Mouse (Mus musculus) heart, postnatal 0 days (tissue): ENCODE data around the gene Creb3. TPM values are rescaled to one million over a fixed set of nuclear protein-coding genes. Genes with fewer than 3 reads are reported as not detected.

ENCODE experiments used
- ATAC-seq: fragments of 200-750 bp; cut with Nextera tagmentation; 2 replicates; pipeline ENCODE4 v1.8.0; 2017; ENCODE audit warnings: low read depth, moderate number of reproducible peaks, moderate library complexity; ENCODE audit not compliant: insufficient read depth
- DNase-seq: peaks from one replicate; pipeline ENCODE4 v3.0.0-alpha.2; 2016; ENCODE audit warnings: low spot score
- H3K27ac ChIP-seq: fragments of 300-500 bp; sonication (generic); 2 replicates; pipeline ENCODE4 v1.5.1; 2014; ENCODE audit warnings: low read depth, mild to moderate bottlenecking
- H3K27me3 ChIP-seq: fragments of 300-500 bp; sonication (generic); 2 replicates; pipeline ENCODE4 v1.6.1; 2014; ENCODE audit warnings: low read length, mixed read lengths; ENCODE audit not compliant: control insufficient read depth, insufficient read depth
- H3K36me3 ChIP-seq: fragments of 300-500 bp; sonication (generic); replicated peaks from 2 replicates; pipeline ENCODE4 v1.6.1; 2014; ENCODE audit warnings: low read length, mixed read lengths; ENCODE audit not compliant: control insufficient read depth, insufficient read depth
- H3K4me1 ChIP-seq: fragments of 300-500 bp; sonication (generic); 2 replicates; pipeline ENCODE4 v1.6.1; 2014; ENCODE audit warnings: antibody characterized with exemption; ENCODE audit not compliant: control insufficient read depth, insufficient read depth
- H3K4me2 ChIP-seq: fragments of 300-500 bp; sonication (generic); 2 replicates; pipeline ENCODE4 v1.6.1; 2014; ENCODE audit warnings: low read depth, mild to moderate bottlenecking, low read length, moderate library complexity
- H3K4me3 ChIP-seq: fragments of 300-500 bp; sonication (generic); 2 replicates; pipeline ENCODE4 v1.5.1; 2014; ENCODE audit warnings: low read depth, low read length
- H3K9ac ChIP-seq: fragments of 300-500 bp; sonication (generic); replicated peaks from 2 replicates; pipeline ENCODE4 v1.6.1; 2014; ENCODE audit warnings: low read depth, low read length, mixed read lengths
- H3K9me3 ChIP-seq: fragments of 300-500 bp; sonication (generic); replicated peaks from 2 replicates; pipeline ENCODE4 v1.6.1; 2016; ENCODE audit warnings: low read length; ENCODE audit not compliant: control insufficient read depth
- CTCF ChIP-seq: IDR thresholded peaks from 2 replicates; pipeline ENCODE4 v1.5.1; 2016; ENCODE audit warnings: antibody characterized with exemption, control low read depth, low read depth
- EP300 ChIP-seq: IDR thresholded peaks from 2 replicates; pipeline ENCODE4 v1.6.1; 2016; ENCODE audit warnings: antibody characterized with exemption, low read depth
- WGBS: fragments of 180-500 bp; shearing (Covaris S2); extraction: QIAGEN DNeasy Blood & Tissue Kit; methylation state at CpG from one replicate; pipeline ENCODE4 v1.1.7; 2014; 5-methylcytosine and 5-hydroxymethylcytosine counted together
- polyA plus RNA-seq: library from polyadenylated mRNA; unstranded; fragments of >200 nt; fragmentation: Nextera tagmentation; extraction: Ambion mirVana; gene quantifications from 2 replicates; pipeline ENCODE4 v1.2.1, GENCODE M21; 2015
- total RNA-seq: library from RNA; depleted of rRNA; stranded (reverse); fragments of >200 nt; gene quantifications from 2 replicates; pipeline ENCODE4 v1.2.3, GENCODE M21; 2014; ENCODE audit warnings: low replicate concordance

Creb3 gene
- total and polyA plus RNA-seq, 2 experiments from 2014 or later: 46.3 to 49.1 TPM

- peaks cover 43% of the 10 kb centered on the region for H3K4me1 ChIP-seq
- peak; percentile 36 for DNase-seq
- H3K27me3 ChIP-seq: no peaks in the 10 kb centered on the region
- under 1% methylated on average over 22 of the region's 22 CpGs for WGBS
- peak overlapping the region; percentile 87 for H3K4me3 ChIP-seq
- H3K36me3 ChIP-seq: peaks cover 38% of the 10 kb centered on the region
- peak; percentile 0; the same call in 1 of the 2 replicates for ATAC-seq
- H3K9ac ChIP-seq: peak overlapping the region; percentile 93
- peak overlapping the region; percentile 99 for H3K27ac ChIP-seq
- peak overlapping the region; percentile 81 for H3K4me2 ChIP-seq
- TF ChIP-seq CTCF (no peak), EP300 (no peak)
- no peaks in the 10 kb centered on the region for H3K9me3 ChIP-seq
These were observed 853 bp downstream of the Creb3 start for GRCm38 (mm10) chr4:43562769-43563600.

- TF ChIP-seq CTCF (no peak), EP300 (no peak)
- no peaks in the 10 kb centered on the region for H3K27me3 ChIP-seq
- H3K9ac ChIP-seq: peak overlapping the region; percentile 93; the same call in 1 of the 2 replicates
- H3K4me2 ChIP-seq: peak overlapping the region; percentile 81
- no peaks in the 10 kb centered on the region for H3K9me3 ChIP-seq
- peaks cover 37% of the 10 kb centered on the region for H3K4me1 ChIP-seq
- H3K4me3 ChIP-seq: peak overlapping the region; percentile 87
- no peak overlapping the region for H3K27ac ChIP-seq
- no peak for ATAC-seq
- H3K36me3 ChIP-seq: peaks cover 43% of the 10 kb centered on the region
- DNase-seq: no peak
- 28% methylated on average over 4 of the region's 4 CpGs for WGBS
These were observed 1.4 kb downstream of the Creb3 start for GRCm38 (mm10) chr4:43563601-43563875.

GRCm38 (mm10) chr4:43564231-43564630 lies 2.1 kb downstream of the Creb3 start:
- Histone ChIP-seq H3K9ac (no peak overlapping the region), H3K27ac (peak overlapping the region; percentile 39; the same call in 1 of the 2 replicates), H3K4me2 (peak overlapping the region; percentile 6; the same call in 1 of the 2 replicates), H3K27me3 (no peaks in the 10 kb centered on the region), H3K4me3 (no peak overlapping the region), H3K9me3 (no peaks in the 10 kb centered on the region), H3K4me1 (peaks cover 31% of the 10 kb centered on the region), H3K36me3 (peaks cover 50% of the 10 kb centered on the region)
- ATAC-seq: no peak
- 22% methylated on average over 2 of the region's 2 CpGs for WGBS
- DNase-seq: peak; percentile 26
- no peak for TF ChIP-seq CTCF
- TF ChIP-seq EP300: no peak

GRCm38 (mm10) chr4:43567140-43567539 lies 5.0 kb downstream of the Creb3 start:
- no peak for DNase-seq
- ATAC-seq: no peak
- H3K27me3 ChIP-seq: no peaks in the 10 kb centered on the region
- 95% methylated on average over 9 of the region's 9 CpGs for WGBS
- no peak overlapping the region for H3K27ac ChIP-seq
- H3K9ac ChIP-seq: no peak overlapping the region
- peaks cover 79% of the 10 kb centered on the region for H3K36me3 ChIP-seq
- peaks cover 13% of the 10 kb centered on the region for H3K4me1 ChIP-seq
- H3K9me3 ChIP-seq: no peaks in the 10 kb centered on the region
- H3K4me2 ChIP-seq: no peak overlapping the region
- TF ChIP-seq EP300 (no peak), CTCF (no peak)
- H3K4me3 ChIP-seq: no peak overlapping the region

- Histone ChIP-seq H3K36me3 (peaks cover 78% of the 10 kb centered on the region), H3K9me3 (no peaks in the 10 kb centered on the region), H3K4me2 (no peak overlapping the region), H3K27me3 (no peaks in the 10 kb centered on the region), H3K9ac (no peak overlapping the region), H3K4me1 (peaks cover 10% of the 10 kb centered on the region), H3K27ac (no peak overlapping the region), H3K4me3 (no peak overlapping the region)
- WGBS: 78% methylated on average over 6 of the region's 6 CpGs
- ATAC-seq (no peak), DNase-seq (no peak)
- TF ChIP-seq CTCF (no peak), EP300 (no peak)
These were observed 9.4 kb downstream of the Creb3 start for GRCm38 (mm10) chr4:43571395-43572045.
